Mouse (Mus musculus): Measurements from ENCODE around the gene Zc3hc1. TPM values are rescaled to one million over a fixed set of nuclear protein-coding genes. Genes with fewer than 3 reads are reported as not detected.
"Not testable (repeated sequence)": the region's sequence is repeated elsewhere in the genome, so short reads cannot be mapped to it uniquely, and the experiment has no call there.

Zc3hc1 gene
- polyA plus RNA-seq, 1 experiment = 29.0 TPM

GRCm38 (mm10) chr6:30408276-30408675 is 17.4 kb upstream of the Zc3hc1 start:
- Histone ChIP-seq H3K4me3 (ENCODE audit: insufficient read depth, low read length) (no peak overlapping the region), H3K4me1 (ENCODE audit: control insufficient read depth, insufficient read depth, low read length) (no peaks in the 10 kb centered on the region), H3K27ac (ENCODE audit: insufficient read depth, low read length) (no peak overlapping the region)
- TF ChIP-seq CTCF (IDR thresholded peaks at IDR 0.05; ENCODE audit: borderline replicate concordance, insufficient read depth, low read length) = no peak

- no peak overlapping the region for H3K27ac ChIP-seq (ENCODE audit: insufficient read depth, low read length)
- no peaks in the 10 kb centered on the region for H3K4me1 ChIP-seq (ENCODE audit: control insufficient read depth, insufficient read depth, low read length)
- no peak overlapping the region for H3K4me3 ChIP-seq (ENCODE audit: insufficient read depth, low read length)
- TF ChIP-seq POLR2A (IDR thresholded peaks at IDR 0.05; ENCODE audit: low read depth, low read length) (no peak), CTCF (IDR thresholded peaks at IDR 0.05; ENCODE audit: borderline replicate concordance, insufficient read depth, low read length) (no peak)
These were observed 13.8 kb upstream of the Zc3hc1 start for GRCm38 (mm10) chr6:30404671-30405070.

- Histone ChIP-seq H3K4me3 (ENCODE audit: insufficient read depth, low read length) (no peak overlapping the region), H3K4me1 (ENCODE audit: control insufficient read depth, insufficient read depth, low read length) (no peaks in the 10 kb centered on the region), H3K27ac (ENCODE audit: insufficient read depth, low read length) (no peak overlapping the region)
- TF ChIP-seq CTCF (IDR thresholded peaks at IDR 0.05; ENCODE audit: borderline replicate concordance, insufficient read depth, low read length) (peak; percentile 53; the same call in 1 of the 2 replicates), POLR2A (IDR thresholded peaks at IDR 0.05; ENCODE audit: low read depth, low read length) (no peak)
These were observed 12.6 kb upstream of the Zc3hc1 start for GRCm38 (mm10) chr6:30403465-30403864.

- Histone ChIP-seq H3K4me1 (ENCODE audit: control insufficient read depth, insufficient read depth, low read length) (no peaks in the 10 kb centered on the region), H3K27ac (ENCODE audit: insufficient read depth, low read length) (peak overlapping the region; percentile 17), H3K4me3 (ENCODE audit: insufficient read depth, low read length) (peak overlapping the region; percentile 79)
- TF ChIP-seq POLR2A (IDR thresholded peaks at IDR 0.05; ENCODE audit: low read depth, low read length) (no peak), CTCF (IDR thresholded peaks at IDR 0.05; ENCODE audit: borderline replicate concordance, insufficient read depth, low read length) (no peak)
These were observed 11.3 kb upstream of the Zc3hc1 start for GRCm38 (mm10) chr6:30402091-30402491.

GRCm38 (mm10) chr6:30401308-30402015 is 10.6 kb upstream of the Zc3hc1 start, which contains the start of gene Klhdc10:
TSS of gene Klhdc10 (plus strand) at chr6:30401868.
- H3K4me1 ChIP-seq (ENCODE audit: control insufficient read depth, insufficient read depth, low read length) = no peaks in the 10 kb centered on the region

GRCm38 (mm10) chr6:30400716-30401115 is 9.9 kb upstream of the Zc3hc1 start:
- TF ChIP-seq CTCF (IDR thresholded peaks at IDR 0.05; ENCODE audit: borderline replicate concordance, insufficient read depth, low read length) (no peak), POLR2A (IDR thresholded peaks at IDR 0.05; ENCODE audit: low read depth, low read length) (no peak)
- H3K4me1 ChIP-seq (ENCODE audit: control insufficient read depth, insufficient read depth, low read length) = no peaks in the 10 kb centered on the region
- H3K27ac ChIP-seq (ENCODE audit: insufficient read depth, low read length) = peak overlapping the region; percentile 95
- no peak overlapping the region for H3K4me3 ChIP-seq (ENCODE audit: insufficient read depth, low read length)

More at GRCm38 (mm10) chr6:30401308-30402015, 10.6 kb upstream of the Zc3hc1 start, which contains the start of gene Klhdc10:
- H3K4me3 ChIP-seq (ENCODE audit: insufficient read depth, low read length) = peak within 1 kb of the TSS; percentile 79
- H3K27ac ChIP-seq (ENCODE audit: insufficient read depth, low read length) = peak within 1 kb of the TSS; percentile 95
- TF ChIP-seq POLR2A (IDR thresholded peaks at IDR 0.05; ENCODE audit: low read depth, low read length) (peak; percentile 79), CTCF (IDR thresholded peaks at IDR 0.05; ENCODE audit: borderline replicate concordance, insufficient read depth, low read length) (no peak)

- H3K27ac ChIP-seq (ENCODE audit: insufficient read depth, low read length) = peak overlapping the region; percentile 95
- TF ChIP-seq POLR2A (IDR thresholded peaks at IDR 0.05; ENCODE audit: low read depth, low read length) = no peak
- no peak for TF ChIP-seq CTCF (IDR thresholded peaks at IDR 0.05; ENCODE audit: borderline replicate concordance, insufficient read depth, low read length)
These were observed 9.3 kb upstream of the Zc3hc1 start for GRCm38 (mm10) chr6:30400146-30400545.

GRCm38 (mm10) chr6:30391996-30392395 is 1.2 kb upstream of the Zc3hc1 start:
- H3K4me3 ChIP-seq (ENCODE audit: insufficient read depth, low read length) = no peak overlapping the region
- H3K4me1 ChIP-seq (ENCODE audit: control insufficient read depth, insufficient read depth, low read length) = no peaks in the 10 kb centered on the region
- H3K27ac ChIP-seq (ENCODE audit: insufficient read depth, low read length) = no peak overlapping the region
- TF ChIP-seq CTCF (IDR thresholded peaks at IDR 0.05; ENCODE audit: borderline replicate concordance, insufficient read depth, low read length) = no peak
- TF ChIP-seq POLR2A (IDR thresholded peaks at IDR 0.05; ENCODE audit: low read depth, low read length) = no peak

More at GRCm38 (mm10) chr6:30400146-30400545, 9.3 kb upstream of the Zc3hc1 start:
- no peak overlapping the region for H3K4me3 ChIP-seq (ENCODE audit: insufficient read depth, low read length)
- no peaks in the 10 kb centered on the region for H3K4me1 ChIP-seq (ENCODE audit: control insufficient read depth, insufficient read depth, low read length)

GRCm38 (mm10) chr6:30390271-30390670 is 557 bp downstream of the Zc3hc1 start:
- peak overlapping the region; percentile 94 for H3K4me3 ChIP-seq (ENCODE audit: insufficient read depth, low read length)
- not testable (repeated sequence) for H3K4me1 ChIP-seq (ENCODE audit: control insufficient read depth, insufficient read depth, low read length); H3K27ac ChIP-seq (ENCODE audit: insufficient read depth, low read length)

- TF ChIP-seq CTCF (IDR thresholded peaks at IDR 0.05; ENCODE audit: borderline replicate concordance, insufficient read depth, low read length) = no peak
- TF ChIP-seq POLR2A (IDR thresholded peaks at IDR 0.05; ENCODE audit: low read depth, low read length) = no peak
- no peaks in the 10 kb centered on the region for H3K4me1 ChIP-seq (ENCODE audit: control insufficient read depth, insufficient read depth, low read length)
- H3K4me3 ChIP-seq (ENCODE audit: insufficient read depth, low read length) = no peak overlapping the region
- H3K27ac ChIP-seq (ENCODE audit: insufficient read depth, low read length) = no peak overlapping the region
These were observed 9.7 kb downstream of the Zc3hc1 start for GRCm38 (mm10) chr6:30381116-30381515.

Data from embryonic fibroblast, embryonic 13.5 days (primary cell).